Mouse (Mus musculus) C2C12 (cell line): Measurements from ENCODE around the gene P2rx6. TPM values are rescaled to one million over a fixed set of nuclear protein-coding genes. Genes with fewer than 3 reads are reported as not detected.

Source experiments
- H3K27me3 ChIP-seq: one replicate; pipeline ENCODE4 v1.6.1; 2011; ENCODE audit not compliant: control insufficient read depth, insufficient read depth, insufficient read length
- H3K36me3 ChIP-seq: one replicate; pipeline ENCODE4 v1.6.1; 2011; ENCODE audit not compliant: control insufficient read depth, insufficient read depth
- H3K4me3 ChIP-seq: one replicate; pipeline ENCODE4 v1.5.1; 2011; ENCODE audit warnings: mild to moderate bottlenecking, control low read depth; ENCODE audit not compliant: poor library complexity, insufficient read depth, severe bottlenecking
- H3K79me2 ChIP-seq: one replicate; pipeline ENCODE4 v1.6.1; 2011; ENCODE audit not compliant: control insufficient read depth, insufficient read depth
- H3K79me3 ChIP-seq: one replicate; pipeline ENCODE4 v1.6.1; 2011; ENCODE audit warnings: low read depth, control low read depth
- H3ac ChIP-seq: one replicate; pipeline ENCODE3; 2011; ENCODE audit warnings: low read depth; ENCODE audit not compliant: control insufficient read depth, insufficient read length
- CEBPB ChIP-seq: IDR thresholded peaks from one replicate; pipeline ENCODE4 v1.6.1; 2011; ENCODE audit warnings: low read depth, mild to moderate bottlenecking, control low read depth, moderate library complexity
- CTCF ChIP-seq: IDR thresholded peaks from one replicate; pipeline ENCODE4 v1.5.1; 2011; ENCODE audit not compliant: control insufficient read depth, insufficient read depth, insufficient read length
- FOSL1 ChIP-seq: IDR thresholded peaks from one replicate; pipeline ENCODE4 v1.8.0; 2011; ENCODE audit warnings: mild to moderate bottlenecking, low read length; ENCODE audit not compliant: poor library complexity, insufficient read depth, severe bottlenecking
- MAX ChIP-seq: IDR thresholded peaks from one replicate; pipeline ENCODE4 v1.6.1; 2011; ENCODE audit warnings: mild to moderate bottlenecking, control low read depth
- MYOD1 ChIP-seq: IDR thresholded peaks from one replicate; pipeline ENCODE4 v1.6.1; 2011; ENCODE audit warnings: low read depth; ENCODE audit not compliant: control insufficient read depth, insufficient read length
- MYOG ChIP-seq: IDR thresholded peaks from one replicate; pipeline ENCODE4 v1.6.1; 2011; ENCODE audit not compliant: control insufficient read depth, insufficient read length; ENCODE audit errors: extremely low read depth
- USF1 ChIP-seq: IDR thresholded peaks from one replicate; pipeline ENCODE4 v1.6.1; 2011; ENCODE audit warnings: low read depth, mild to moderate bottlenecking, control low read depth, moderate library complexity
- polyA plus RNA-seq: library from polyadenylated mRNA; unstranded; fragments of >200 nt; fragmentation: generic; extraction: Trizol; gene quantifications from one replicate; pipeline ENCODE4 v1.2.1, GENCODE M21; 2012; ENCODE audit warnings: missing spikeins

P2rx6 gene
- polyA plus RNA-seq, 1 experiment = 1.9 TPM

- peaks cover 26% of the 10 kb centered on the region for H3K79me2 ChIP-seq
- peaks cover 16% of the 10 kb centered on the region for H3K79me3 ChIP-seq
- H3K36me3 ChIP-seq = peaks cover 11% of the 10 kb centered on the region
- TF ChIP-seq MAX (no peak), CTCF (peak; percentile 30)
- H3ac ChIP-seq = no peak overlapping the region
- H3K4me3 ChIP-seq = no peak overlapping the region
- no peaks in the 10 kb centered on the region for H3K27me3 ChIP-seq
Measured at GRCm38 (mm10) chr16:17617922-17618565, 56.4 kb downstream of the P2rx6 start.

- H3K79me2 ChIP-seq = peaks cover 26% of the 10 kb centered on the region
- TF ChIP-seq CTCF (no peak), FOSL1 (no peak)
- H3K4me3 ChIP-seq = peak within 1 kb of the TSS; percentile 71
- H3ac ChIP-seq = peak within 1 kb of the TSS; percentile 81
- H3K27me3 ChIP-seq = no peaks in the 10 kb centered on the region
- peaks cover 24% of the 10 kb centered on the region for H3K36me3 ChIP-seq
- H3K79me3 ChIP-seq = peaks cover 16% of the 10 kb centered on the region
Measured at GRCm38 (mm10) chr16:17619198-17620105, 57.8 kb downstream of the P2rx6 start, which contains the start of gene Smpd4. Gene Smpd4 (plus strand): TSS chr16:17619354.

- TF ChIP-seq MYOG = no peak
- no peak for TF ChIP-seq MYOD1
- no peak for TF ChIP-seq CEBPB
- TF ChIP-seq CTCF = no peak
- TF ChIP-seq FOSL1 = no peak
- no peak for TF ChIP-seq USF1
- no peak for TF ChIP-seq MAX
- Histone ChIP-seq H3K79me3 (peaks cover 16% of the 10 kb centered on the region), H3K79me2 (peaks cover 26% of the 10 kb centered on the region), H3ac (no peak overlapping the region), H3K36me3 (peaks cover 37% of the 10 kb centered on the region), H3K4me3 (no peak overlapping the region), H3K27me3 (no peaks in the 10 kb centered on the region)
Measured at GRCm38 (mm10) chr16:17621936-17622335, 60.3 kb downstream of the P2rx6 start.

GRCm38 (mm10) chr16:17625488-17626268 is 64.0 kb downstream of the P2rx6 start:
- TF ChIP-seq CTCF (peak; percentile 40), MYOG (no peak)
- Histone ChIP-seq H3K79me2 (peaks cover 10% of the 10 kb centered on the region), H3K4me3 (no peak overlapping the region), H3K79me3 (peaks cover 4% of the 10 kb centered on the region), H3ac (no peak overlapping the region), H3K27me3 (no peaks in the 10 kb centered on the region), H3K36me3 (peaks cover 66% of the 10 kb centered on the region)

GRCm38 (mm10) chr16:17626269-17626555 is 64.5 kb downstream of the P2rx6 start:
- Histone ChIP-seq H3ac (no peak overlapping the region), H3K4me3 (no peak overlapping the region), H3K79me2 (peaks cover 5% of the 10 kb centered on the region), H3K36me3 (peaks cover 70% of the 10 kb centered on the region), H3K27me3 (no peaks in the 10 kb centered on the region), H3K79me3 (peaks cover 4% of the 10 kb centered on the region)
- TF ChIP-seq FOSL1 (no peak), CEBPB (no peak), CTCF (no peak), MAX (no peak), MYOD1 (no peak), USF1 (no peak), MYOG (no peak)

Other genes starting within 250 kb of the P2rx6 start
- gene Serpind1, start 230.5 kb upstream of the P2rx6 start, polyA plus RNA-seq = 0.16 TPM
- 9.1 TPM for gene Snap29, start 155.9 kb upstream of the P2rx6 start, polyA plus RNA-seq
- gene Pi4ka, start 155.6 kb upstream of the P2rx6 start, polyA plus RNA-seq = 39.5 TPM
- 15.2 TPM for gene Crkl, start 109.9 kb upstream of the P2rx6 start, polyA plus RNA-seq
- gene Aifm3, start 72.3 kb upstream of the P2rx6 start, polyA plus RNA-seq = not detected
- 69.0 TPM for gene Lztr1, start 53.2 kb upstream of the P2rx6 start, polyA plus RNA-seq
- gene Thap7, start 30.7 kb upstream of the P2rx6 start, polyA plus RNA-seq = 55.7 TPM
- 0.06 TPM for gene Lrrc74b, start 638 bp upstream of the P2rx6 start, polyA plus RNA-seq
- 1.4 TPM for gene Slc7a4, start 21.3 kb downstream of the P2rx6 start, polyA plus RNA-seq
- 26.5 TPM for gene Smpd4, start 57.5 kb downstream of the P2rx6 start, polyA plus RNA-seq
- 9.6 TPM for gene Ccdc74a, start 84.6 kb downstream of the P2rx6 start, polyA plus RNA-seq
- gene Med15, start 171.0 kb downstream of the P2rx6 start, polyA plus RNA-seq = 45.9 TPM
- 83.6 TPM for gene Klhl22, start 197.7 kb downstream of the P2rx6 start, polyA plus RNA-seq
- 38.5 TPM for gene Scarf2, start 235.4 kb downstream of the P2rx6 start, polyA plus RNA-seq